Mouse (Mus musculus) small intestine, adult 2 months (tissue): ENCODE data around the gene Tecpr1.

ENCODE experiments used
- CTCF ChIP-seq: fragments of 200-500 bp; IDR thresholded peaks from 2 replicates; pipeline ENCODE4 v1.5.1; 2012; ENCODE audit warnings: low read depth, mild to moderate bottlenecking, control low read depth, inconsistent platforms, low read length, moderate library complexity, mixed read lengths; ENCODE audit not compliant: insufficient replicate concordance, insufficient read length; ENCODE audit errors: extremely low read depth
- POLR2A ChIP-seq: fragments of 200-500 bp; IDR thresholded peaks from 2 replicates; pipeline ENCODE4 v1.6.1; 2012; ENCODE audit warnings: low read depth, mild to moderate bottlenecking, control low read depth, inconsistent platforms, low read length, moderate library complexity

- no peak for TF ChIP-seq CTCF
- TF ChIP-seq POLR2A, result no peak
Observed at GRCm38 (mm10) chr5:144234222-144234621, 10.8 kb upstream of the Tecpr1 start.
